ENCODE assay signal across 8 mouse cellular contexts in genomic region chr8:123858574-123858940, GRCm38 (mm10). TPM values are rescaled to one million over a fixed set of nuclear protein-coding genes. Genes with fewer than 3 reads are reported as not detected.
DNase-seq lines count a peak whose midpoint lies in the region; ATAC-seq lines count a peak whose summit lies in the region.

No protein-coding gene starts in this region.

- DNase-seq in spleen, postnatal 10 days (ENCODE audit: low spot score in 2 of 2) = peak; percentile 47 to 59
- no peak for DNase-seq in spleen, adult 12 weeks (ENCODE audit: low spot score)
- DNase-seq in embryo, embryonic 9.5 days (ENCODE audit: extremely low spot score) = peak; percentile 54
- DNase-seq in hindbrain, embryonic 14.5 days (ENCODE audit: low spot score) = peak; percentile 52
- peak; percentile 31 for DNase-seq in lung, postnatal 10 days
- no peak for DNase-seq in frontal cortex, postnatal 25 days (ENCODE audit: low spot score in 2 of 2)
- DNase-seq in urinary bladder, adult 2 months (ENCODE audit: low spot score) = no peak

- H3K27ac ChIP-seq in hindbrain, embryonic 14.5 days = 0 out of 2 replicates have a peak overlapping the region, but pooled peaks have one; percentile 86
- no peak overlapping the region for H3K27ac ChIP-seq in stomach, embryonic 14.5 days (ENCODE audit: low read length)

- H3K4me1 ChIP-seq in hindbrain, embryonic 14.5 days (replicated peaks; ENCODE audit: control insufficient read depth, insufficient read depth, low read length) = peaks cover 15% of the 10 kb centered on the region
- H3K4me1 ChIP-seq in stomach, embryonic 14.5 days (ENCODE audit: control insufficient read depth, insufficient read depth, low read length) = no peaks in the 10 kb centered on the region; the same call in 1 of the 2 replicates

- no peak for ATAC-seq in hindbrain, embryonic 14.5 days (ENCODE audit: low FRiP score)
- ATAC-seq in stomach, embryonic 14.5 days (ENCODE audit: insufficient number of reproducible peaks, insufficient read depth, low FRiP score, low read depth) = no peak

- peak overlapping the region; percentile 94 for H3K4me2 ChIP-seq in hindbrain, embryonic 14.5 days (replicated peaks)
- peak overlapping the region; percentile 88 for H3K4me2 ChIP-seq in stomach, embryonic 14.5 days (replicated peaks; ENCODE audit: low read depth, low read length)

- peaks cover 6% of the 10 kb centered on the region; the same call in 1 of the 2 replicates for H3K27me3 ChIP-seq in hindbrain, embryonic 14.5 days (ENCODE audit: control insufficient read depth, insufficient read depth, low read length)
- H3K27me3 ChIP-seq in stomach, embryonic 14.5 days (ENCODE audit: control insufficient read depth, insufficient read depth, low read length) = 0 out of 2 replicates have a peak, but pooled peaks cover 3% of the 10 kb centered on the region

- peak overlapping the region; percentile 91 for H3K9ac ChIP-seq in hindbrain, embryonic 14.5 days
- H3K9ac ChIP-seq in stomach, embryonic 14.5 days (replicated peaks; ENCODE audit: low read depth, low read length) = peak overlapping the region; percentile 28

- under 1% methylated on average over 17 of the region's 17 CpGs for WGBS in hindbrain, embryonic 14.5 days
- WGBS in stomach, embryonic 14.5 days = under 1% methylated on average over 17 of the region's 17 CpGs

- peak overlapping the region; percentile 94 for H3K4me3 ChIP-seq in hindbrain, embryonic 14.5 days (replicated peaks; ENCODE audit: low read length)
- H3K4me3 ChIP-seq in stomach, embryonic 14.5 days (ENCODE audit: low read depth, low read length) = peak overlapping the region; percentile 90

- H3K9me3 ChIP-seq in hindbrain, embryonic 14.5 days (ENCODE audit: control insufficient read depth, low read length) = no peaks in the 10 kb centered on the region
- H3K9me3 ChIP-seq in stomach, embryonic 14.5 days (ENCODE audit: control insufficient read depth, low read depth, low read length) = no peaks in the 10 kb centered on the region

- no peaks in the 10 kb centered on the region for H3K36me3 ChIP-seq in hindbrain, embryonic 14.5 days (replicated peaks; ENCODE audit: control insufficient read depth, insufficient read depth)
- no peaks in the 10 kb centered on the region for H3K36me3 ChIP-seq in stomach, embryonic 14.5 days (ENCODE audit: control insufficient read depth, insufficient read depth, low read length)

RNA-seq across cellular contexts. Expression of gene Ccsap, which starts 1.5 kb away (rescaled TPM):
- 5.0 TPM in 2 replicates for polyA plus RNA-seq in hindbrain, embryonic 14.5 days (2014; fragmentation: Nextera tagmentation; extraction: Ambion mirVana)
- polyA plus RNA-seq in stomach, embryonic 14.5 days (2014; fragmentation: Nextera tagmentation; extraction: Ambion mirVana) = 3.6 and 4.6 TPM in 2 replicates
- 2.2 and 2.6 TPM in 2 replicates for polyA plus RNA-seq in urinary bladder, adult 2 months (2012; rRNA removed)

RNA-seq across cellular contexts. Expression of gene Acta1, which starts 36.0 kb away (rescaled TPM):
- 5.3 and 6.6 TPM in 2 replicates for polyA plus RNA-seq in hindbrain, embryonic 14.5 days (2014; fragmentation: Nextera tagmentation; extraction: Ambion mirVana)
- 4.1 and 7.8 TPM in 2 replicates for polyA plus RNA-seq in stomach, embryonic 14.5 days (2014; fragmentation: Nextera tagmentation; extraction: Ambion mirVana)
- polyA plus RNA-seq in urinary bladder, adult 2 months (2012; rRNA removed) = 1,444 and 2,020 TPM in 2 replicates

RNA-seq across cellular contexts. Expression of gene Rab4a, which starts 52.8 kb away (rescaled TPM):
- polyA plus RNA-seq in hindbrain, embryonic 14.5 days (2014; fragmentation: Nextera tagmentation; extraction: Ambion mirVana) = 79.1 and 82.7 TPM in 2 replicates
- 45.8 and 52.6 TPM in 2 replicates for polyA plus RNA-seq in stomach, embryonic 14.5 days (2014; fragmentation: Nextera tagmentation; extraction: Ambion mirVana)
- polyA plus RNA-seq in urinary bladder, adult 2 months (2012; rRNA removed) = 37.0 and 41.4 TPM in 2 replicates

Comparison
In these comparisons a context has a peak if more than half of its experiments do, and no peak if none do; other contexts are left out.
1. DNase-seq: peak in spleen, postnatal 10 days (2 of 2), embryo, embryonic 9.5 days (single experiment), hindbrain, embryonic 14.5 days (single experiment) and lung, postnatal 10 days (single experiment); none in spleen, adult 12 weeks (single experiment), frontal cortex, postnatal 25 days (0 of 2) and urinary bladder, adult 2 months (single experiment).
2. RNA of gene Acta1, which starts 36.0 kb away (polyA plus RNA-seq): 1,444 to 2,020 TPM in urinary bladder, adult 2 months; 5.3 to 6.6 TPM in hindbrain, embryonic 14.5 days and 4.1 to 7.8 TPM in stomach, embryonic 14.5 days; every median in the first group is over 100 times any median in the second.